Mouse (Mus musculus) embryonic fibroblast, embryonic 13.5 days (primary cell): ENCODE measurements at regions not wholly inside any gene's neighbourhood (a gene's known extent, or its start where the extent isn't known, plus 50 kb on each side); places are given as distances from the start of the nearest gene placed in this dataset.

Source experiments
- CTCF ChIP-seq: IDR thresholded peaks from 2 replicates; pipeline ENCODE4 v1.5.1; 2011; ENCODE audit warnings: mild to moderate bottlenecking, control low read depth, low read length, moderate library complexity, borderline replicate concordance; ENCODE audit not compliant: insufficient read depth
- POLR2A ChIP-seq: IDR thresholded peaks from 2 replicates; pipeline ENCODE4 v1.6.1; 2011; ENCODE audit warnings: low read depth, mild to moderate bottlenecking, control low read depth, low read length, moderate library complexity

GRCm38 (mm10) chr10:84052696-84053095 lies 330.0 kb downstream of the 1500009L16Rik start:
- TF ChIP-seq POLR2A: no peak
- no peak for TF ChIP-seq CTCF
